Mouse (Mus musculus) adrenal gland, adult 8-10 months (tissue): ENCODE measurements around the gene Efcab7. TPM values are rescaled to one million over a fixed set of nuclear protein-coding genes. Genes with fewer than 3 reads are reported as not detected.

ENCODE experiments used
- DNase-seq: peaks from one replicate; pipeline ENCODE4 v3.0.0; 2022
- total RNA-seq, 4 experiments: library from RNA; stranded (reverse); gene quantifications; 2 replicates each; pipeline ENCODE4 v1.2.4; 2022

The Efcab7 gene
- total RNA-seq, 4 experiments from 2014 or later = 9.0 to 11.2 (median 10.0) TPM

GRCm38 (mm10) chr4:99945011-99945410 is 116.0 kb downstream of the Efcab7 start:
- DNase-seq = no peak

DNA sequence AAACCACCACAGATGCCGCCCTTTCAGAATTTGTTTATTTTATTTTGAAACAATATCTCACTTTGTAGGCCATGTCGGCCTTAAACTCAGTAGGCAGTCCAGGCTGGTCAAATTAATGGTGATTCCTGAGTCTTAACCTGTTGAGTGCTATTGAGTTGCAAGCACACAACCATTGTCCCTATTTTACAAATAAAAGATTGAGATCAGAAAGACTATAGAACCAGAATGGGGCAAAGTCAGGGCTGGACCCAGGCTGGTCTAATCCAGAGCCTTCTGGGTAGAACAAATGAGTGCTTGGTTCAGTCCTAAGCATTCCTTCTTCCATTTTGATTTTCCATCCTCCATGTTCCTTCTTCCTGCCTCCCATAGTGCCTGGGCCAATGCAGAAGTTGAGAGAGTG is 117.5 kb downstream of the Efcab7 start:
- no peak for DNase-seq

DNA sequence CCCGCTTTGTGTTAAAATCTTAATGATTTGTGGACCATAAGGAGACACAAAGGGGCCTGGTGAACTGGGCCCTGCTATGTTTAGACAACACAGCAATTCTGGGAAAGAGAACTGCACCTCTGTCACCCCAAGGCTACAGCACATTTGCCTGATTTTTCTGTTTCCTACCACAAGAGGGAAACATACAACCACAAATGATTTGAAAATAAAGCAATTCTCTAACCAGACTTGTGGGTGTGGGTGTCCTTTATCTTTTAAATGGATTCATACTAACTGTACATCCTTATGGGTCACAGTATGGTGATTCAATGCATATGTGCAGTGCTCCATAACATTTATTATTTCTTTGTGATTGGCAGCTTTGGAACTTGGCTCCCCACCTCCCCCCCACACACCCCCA is 118.2 kb downstream of the Efcab7 start:
- no peak for DNase-seq

- no peak for DNase-seq
Observed at GRCm38 (mm10) chr4:99947896-99948295, 118.9 kb downstream of the Efcab7 start.

DNA sequence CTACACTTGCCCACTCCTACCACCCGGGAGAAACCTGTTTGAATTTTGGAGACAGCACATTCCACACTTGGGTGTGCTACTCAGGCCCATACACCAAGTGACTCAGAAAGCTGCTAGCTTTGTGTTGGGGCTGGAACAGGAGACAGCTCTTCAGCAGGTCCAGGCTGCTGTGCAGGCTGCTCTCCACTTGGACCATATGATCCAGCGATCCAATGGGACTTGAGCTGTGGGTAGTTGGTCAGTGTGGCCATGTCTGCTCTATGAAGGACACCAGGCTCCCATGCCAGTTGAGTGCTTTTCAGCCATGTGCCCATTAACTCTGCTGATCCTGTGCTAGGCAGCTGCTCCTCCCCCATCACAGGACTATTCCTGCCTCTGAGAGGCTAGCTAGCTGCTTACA is 124.9 kb downstream of the Efcab7 start:
- no peak for DNase-seq

GRCm38 (mm10) chr4:99955396-99955795 is 126.4 kb downstream of the Efcab7 start:
- no peak for DNase-seq

GRCm38 (mm10) chr4:99957186-99957585 is 128.2 kb downstream of the Efcab7 start:
- DNase-seq = no peak

GRCm38 (mm10) chr4:99958084-99958815 is 129.3 kb downstream of the Efcab7 start:
- DNase-seq = no peak

GRCm38 (mm10) chr4:99959308-99959707 is 130.3 kb downstream of the Efcab7 start:
- no peak for DNase-seq

Other genes with a start within 250 kb of the Efcab7 start
- gene Foxd3, start 172.9 kb upstream of the Efcab7 start, total RNA-seq = under 1 TPM; 0.21 to 0.86 (median 0.60) TPM
- gene Alg6, start 113.5 kb upstream of the Efcab7 start, total RNA-seq = 10 to 100 TPM in 3 of 4 experiments, 1 to 10 TPM in 1; 7.4 to 16.7 (median 11.8) TPM
- 100 to 1,000 TPM in 1 of 4 experiments, 10 to 100 TPM in 3; 52.8 to 108 (median 81.8) TPM for gene Pgm1, start 100.2 kb downstream of the Efcab7 start, total RNA-seq
- 1 to 10 TPM; 5.5 to 8.7 (median 6.9) TPM for gene Itgb3bp, start 100.6 kb downstream of the Efcab7 start, total RNA-seq